Comparison of ENCODE assay signal across 8 mouse cellular contexts in genomic region chrX:85048141-85049110, GRCm38 (mm10).
A peak's percentile ranks its signal among the peaks of the same experiment; 100 is the strongest.
DNase-seq lines count a peak whose midpoint lies in the region; ATAC-seq and TF ChIP-seq lines count a peak whose summit lies in the region.

No protein-coding gene starts in this region.

- no peaks in the 10 kb centered on the region for H3K27me3 ChIP-seq in ES-Bruce4 (ENCODE audit: control insufficient read depth, insufficient read depth, low read length, poor library complexity, severe bottlenecking)
- no peaks in the 10 kb centered on the region for H3K27me3 ChIP-seq in forebrain, embryonic 16.5 days (replicated peaks; ENCODE audit: control insufficient read depth, insufficient read depth, low read length)
- H3K27me3 ChIP-seq in lung, embryonic 15.5 days: no peaks in the 10 kb centered on the region

- peak; percentile 47 to 60 for DNase-seq in cerebellum, adult 18-20 months
- DNase-seq in heart, postnatal 36 days: peak; percentile 63 to 65
- DNase-seq in layer of hippocampus, adult 18-20 months (ENCODE audit: low spot score in 2 of 2): peak; percentile 21 to 48
- DNase-seq in ovary, postnatal 10 days (ENCODE audit: low spot score): peak; percentile 29
- peak; percentile 15 for DNase-seq in thymus, postnatal 25 days

- peak overlapping the region; percentile 46 for H3K9ac ChIP-seq in ES-Bruce4 (ENCODE audit: low read depth, poor library complexity, severe bottlenecking)
- peak overlapping the region; percentile 67 for H3K9ac ChIP-seq in forebrain, embryonic 16.5 days (replicated peaks; ENCODE audit: low read depth, low read length)
- H3K9ac ChIP-seq in lung, embryonic 15.5 days: peak overlapping the region; percentile 58

- H3K36me3 ChIP-seq in ES-Bruce4 (ENCODE audit: control insufficient read depth, insufficient read depth, low read length, poor library complexity, severe bottlenecking): no peaks in the 10 kb centered on the region
- H3K36me3 ChIP-seq in forebrain, embryonic 16.5 days (ENCODE audit: control insufficient read depth, insufficient read depth): no peaks in the 10 kb centered on the region
- no peaks in the 10 kb centered on the region for H3K36me3 ChIP-seq in lung, embryonic 15.5 days

- WGBS in forebrain, embryonic 16.5 days: 21% methylated on average over 47 of the region's 47 CpGs
- 13% methylated on average over 43 of the region's 47 CpGs for WGBS in lung, embryonic 15.5 days

- intact Hi-C loops in heart, postnatal 36 days (cut with DNase I): loop anchor here (5.0 kb wide), 1 partner anchor 39 kb away; no protein-coding TSS in a partner anchor

- H3K4me1 ChIP-seq in ES-Bruce4 (ENCODE audit: control insufficient read depth, insufficient read depth, low read length): no peaks in the 10 kb centered on the region
- no peaks in the 10 kb centered on the region for H3K4me1 ChIP-seq in forebrain, embryonic 16.5 days (replicated peaks; ENCODE audit: control insufficient read depth, insufficient read depth, low read length)
- no peaks in the 10 kb centered on the region for H3K4me1 ChIP-seq in lung, embryonic 15.5 days

- no peak overlapping the region for H3K27ac ChIP-seq in ES-Bruce4 (ENCODE audit: insufficient read depth, low read length)
- peak overlapping the region; percentile 20; the same call in 1 of the 2 replicates for H3K27ac ChIP-seq in forebrain, embryonic 16.5 days (ENCODE audit: low read length)
- peak overlapping the region; percentile 69 for H3K27ac ChIP-seq in lung, embryonic 15.5 days

- H3K4me3 ChIP-seq in ES-Bruce4 (ENCODE audit: low read depth, low read length): peak overlapping the region; percentile 81
- H3K4me3 ChIP-seq in forebrain, embryonic 16.5 days (replicated peaks; ENCODE audit: low read length): peak overlapping the region; percentile 53
- H3K4me3 ChIP-seq in lung, embryonic 15.5 days: peak overlapping the region; percentile 56

- H3K9me3 ChIP-seq in ES-Bruce4 (replicated peaks; ENCODE audit: control insufficient read depth, insufficient read depth, low read length, poor library complexity, severe bottlenecking): no peaks in the 10 kb centered on the region
- H3K9me3 ChIP-seq in forebrain, embryonic 16.5 days (ENCODE audit: control insufficient read depth, low read length): no peaks in the 10 kb centered on the region
- no peaks in the 10 kb centered on the region for H3K9me3 ChIP-seq in lung, embryonic 15.5 days

- peak overlapping the region; percentile 60 for H3K4me2 ChIP-seq in forebrain, embryonic 16.5 days (ENCODE audit: low read length)
- peak overlapping the region; percentile 63 for H3K4me2 ChIP-seq in lung, embryonic 15.5 days

- TF ChIP-seq CTCF in ES-Bruce4 (IDR thresholded peaks at IDR 0.05; ENCODE audit: low read depth, low read length): no peak

- TF ChIP-seq POLR2A in ES-Bruce4 (IDR thresholded peaks at IDR 0.05; ENCODE audit: insufficient read depth, low read length): no peak

- ATAC-seq in forebrain, embryonic 16.5 days: peak; percentile 92
- peak; percentile 92 for ATAC-seq in lung, embryonic 15.5 days (ENCODE audit: borderline replicate concordance, extremely low read depth, low FRiP score, low TSS enrichment)

- no peak for TF ChIP-seq EP300 in ES-Bruce4 (IDR thresholded peaks at IDR 0.05; ENCODE audit: insufficient read depth, low read depth, low read length)
